Mouse (Mus musculus) cerebellum, adult 11 months (tissue): ENCODE results near the gene Gal.
A peak's percentile ranks its signal among the peaks of the same experiment; 100 is the strongest.

Source experiments
- DNase-seq: peaks from one replicate; pipeline ENCODE4 v3.0.0; 2022

Gene Gal

GRCm38 (mm10) chr19:3405531-3406281 lies 8.6 kb downstream of the Gal start:
- no peak for DNase-seq

GRCm38 (mm10) chr19:3404030-3404429 lies 10.3 kb downstream of the Gal start:
- no peak for DNase-seq

DNA sequence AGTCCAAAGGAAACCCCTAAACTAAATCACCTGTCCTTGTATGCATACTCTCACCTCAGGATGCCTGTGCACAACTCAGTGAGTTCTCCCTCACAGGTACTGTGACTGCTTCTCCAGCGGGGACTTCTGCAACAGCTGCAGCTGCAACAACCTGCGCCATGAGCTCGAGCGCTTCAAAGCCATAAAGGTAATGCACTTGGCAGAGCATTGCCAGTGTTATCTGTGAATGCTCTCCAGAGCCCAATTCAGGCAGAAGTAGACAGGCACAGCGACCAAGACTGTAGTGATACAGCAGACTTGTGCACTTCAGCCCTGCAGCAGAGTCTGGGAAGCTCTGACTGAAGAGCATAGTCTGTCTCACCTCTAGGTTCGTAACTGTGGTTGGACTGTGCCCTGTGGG lies 12.0 kb downstream of the Gal start:
- DNase-seq: no peak

- no peak for DNase-seq
Measured at GRCm38 (mm10) chr19:3401943-3402342, 12.4 kb downstream of the Gal start.

DNA sequence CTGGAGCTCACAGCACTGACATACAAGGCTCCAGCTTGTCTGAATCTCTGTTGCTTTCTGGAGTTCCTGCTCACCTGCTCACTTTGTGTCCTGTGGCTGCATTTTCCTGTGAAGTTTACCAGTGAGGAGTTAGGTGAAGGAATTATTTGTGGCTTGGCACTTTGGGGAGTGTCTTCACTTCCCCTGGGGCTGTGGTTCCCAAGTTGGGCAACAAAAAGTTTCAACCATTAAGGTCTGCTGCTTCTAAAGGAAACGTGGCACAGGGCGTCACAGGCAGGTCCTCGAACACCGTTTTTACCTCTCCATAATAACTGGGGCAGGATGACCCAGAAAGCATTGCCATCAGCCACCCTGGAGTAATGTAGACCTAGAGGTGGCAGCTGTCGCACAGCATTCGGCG lies 12.8 kb downstream of the Gal start:
- DNase-seq: no peak

DNA sequence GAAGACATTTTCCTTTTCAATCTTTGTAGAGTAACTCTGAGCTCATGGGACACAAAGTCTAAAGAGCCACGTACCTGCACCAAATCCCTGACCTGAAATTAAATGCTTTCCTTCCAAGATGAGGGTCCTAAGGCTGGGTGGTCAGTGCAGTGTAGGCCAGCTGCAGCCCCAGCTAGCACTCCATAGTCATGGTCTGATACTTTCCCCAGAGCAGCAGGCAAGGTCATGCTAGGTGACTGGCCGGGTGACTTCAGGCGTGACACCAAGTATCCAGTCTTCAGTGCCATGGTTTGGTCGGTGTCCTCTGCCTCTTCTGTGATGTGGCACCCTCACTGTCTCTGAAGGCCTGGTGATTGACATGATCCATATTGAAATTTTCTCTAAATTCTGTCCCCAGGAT lies 14.3 kb downstream of the Gal start:
- DNase-seq: no peak

DNA sequence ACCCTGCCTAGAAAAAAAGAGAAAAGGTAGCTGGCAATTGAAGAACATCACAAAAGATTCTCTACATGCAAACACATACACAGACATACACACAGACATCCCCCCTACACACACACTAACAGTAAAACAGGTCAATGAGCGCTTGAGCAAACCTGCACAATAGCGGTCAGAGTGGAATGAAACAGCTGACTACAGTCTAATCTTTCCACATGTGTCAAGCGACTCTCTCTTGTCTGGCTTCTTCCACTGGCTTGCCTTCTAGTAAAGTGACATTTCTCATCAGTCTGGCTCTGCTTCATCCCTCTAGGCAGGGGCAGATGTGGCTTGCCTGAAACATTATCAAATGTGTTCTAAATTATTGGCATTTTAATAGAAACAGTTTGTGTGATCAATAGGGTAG lies 20.1 kb downstream of the Gal start:
- no peak for DNase-seq

DNA sequence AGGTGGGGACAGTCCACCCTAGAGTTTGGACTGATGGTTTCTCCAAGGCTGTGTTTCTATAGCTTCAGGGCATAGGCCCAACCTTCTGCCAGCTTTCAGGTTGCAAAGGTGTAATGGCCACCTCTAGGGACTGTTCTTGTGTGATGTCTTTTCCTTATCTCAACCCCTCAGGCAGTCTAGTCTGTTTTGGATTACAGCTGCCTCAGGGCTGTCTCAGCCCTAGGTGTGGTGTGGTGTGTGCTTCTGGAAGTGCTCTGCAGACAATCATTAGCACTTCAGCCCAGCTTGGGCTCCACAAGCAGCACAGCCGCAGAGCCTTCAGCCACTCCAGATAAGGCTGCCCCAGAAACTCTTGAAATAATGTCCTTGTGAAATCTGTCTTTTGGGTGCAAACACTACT lies 22.0 kb downstream of the Gal start:
- DNase-seq: no peak

- DNase-seq: peak; percentile 26
Measured at GRCm38 (mm10) chr19:3389089-3389488, 25.3 kb downstream of the Gal start.

GRCm38 (mm10) chr19:3388629-3389057 lies 25.7 kb downstream of the Gal start, which contains the start of gene Tesmin:
Tesmin (plus strand) TSS chr19:3388857.
- DNase-seq: peak; percentile 35

DNA sequence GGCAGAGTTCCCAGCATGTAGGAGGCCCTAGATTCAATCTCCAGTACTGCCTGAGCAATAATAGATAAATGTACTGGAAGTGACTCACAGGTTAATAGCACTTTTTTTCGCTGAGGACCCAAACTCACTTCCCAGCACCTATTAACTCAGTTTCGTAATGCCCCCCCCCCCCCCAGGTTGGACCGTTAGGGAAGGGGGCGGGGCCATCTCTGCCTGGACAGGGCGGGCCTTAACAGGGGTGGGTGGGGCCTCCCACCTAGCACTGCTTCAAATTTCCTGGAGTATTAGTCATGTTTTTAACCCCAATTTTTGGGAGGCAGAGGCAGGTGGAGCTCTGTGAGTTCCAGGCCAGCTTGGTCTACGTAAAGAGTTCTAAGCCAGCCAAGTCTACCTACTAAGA lies 26.3 kb downstream of the Gal start:
- no peak for DNase-seq

DNA sequence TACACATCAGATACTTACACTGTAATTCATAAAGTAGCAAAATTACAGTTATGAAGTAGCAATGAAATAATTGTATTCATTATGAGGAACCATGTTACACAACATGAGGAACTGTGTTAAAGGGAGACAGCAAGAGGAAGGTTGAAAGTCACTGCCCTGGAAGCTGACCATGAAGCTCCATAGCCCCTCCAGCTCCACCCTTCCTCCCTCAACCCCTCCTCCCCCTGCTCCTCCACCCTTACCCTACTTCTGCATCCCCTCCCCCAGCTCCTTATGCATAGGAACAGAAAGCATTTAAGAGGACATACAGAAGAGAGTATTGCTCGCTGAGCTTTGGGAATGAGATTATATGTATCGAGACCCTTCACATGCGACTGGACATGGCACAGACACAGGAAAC lies 35.7 kb downstream of the Gal start:
- no peak for DNase-seq

DNA sequence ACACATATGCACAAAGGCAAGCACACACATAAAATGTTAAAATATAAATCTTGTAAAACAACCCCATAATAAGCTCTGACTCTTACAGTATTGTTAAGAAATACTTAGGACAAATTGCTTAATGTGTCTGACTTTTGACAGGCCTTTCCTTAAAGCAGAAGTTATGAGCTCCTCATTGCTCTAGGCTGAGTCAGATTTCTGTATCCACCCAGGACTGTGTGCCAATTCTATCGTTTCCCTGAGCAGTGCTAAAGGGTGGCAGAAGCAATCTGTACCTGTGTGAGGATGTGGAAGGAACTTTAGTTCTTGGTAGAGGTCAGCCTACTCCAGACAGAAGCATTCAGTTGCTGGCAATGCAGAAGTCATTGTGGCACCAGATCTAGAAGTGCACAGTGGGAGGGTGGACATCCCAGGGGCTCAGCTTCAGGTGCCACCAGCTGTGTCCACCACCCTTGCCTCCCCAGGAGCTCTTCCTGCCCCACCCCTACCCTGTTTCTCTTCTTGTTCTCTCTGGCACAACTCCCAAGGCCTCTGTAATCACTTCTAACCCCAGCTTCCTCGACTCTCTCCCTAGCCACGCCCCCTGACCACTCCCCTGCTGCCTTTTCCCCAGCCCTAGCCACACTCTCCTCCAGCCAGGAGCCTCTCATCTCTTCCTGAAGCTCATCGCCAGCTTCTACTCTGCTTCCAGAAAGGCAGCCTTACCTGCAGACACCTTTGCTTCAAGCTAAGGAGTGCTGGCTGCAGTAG lies 37.2 kb downstream of the Gal start:
- DNase-seq: no peak

GRCm38 (mm10) chr19:3375945-3376495 lies 38.3 kb downstream of the Gal start:
- DNase-seq: no peak

DNA sequence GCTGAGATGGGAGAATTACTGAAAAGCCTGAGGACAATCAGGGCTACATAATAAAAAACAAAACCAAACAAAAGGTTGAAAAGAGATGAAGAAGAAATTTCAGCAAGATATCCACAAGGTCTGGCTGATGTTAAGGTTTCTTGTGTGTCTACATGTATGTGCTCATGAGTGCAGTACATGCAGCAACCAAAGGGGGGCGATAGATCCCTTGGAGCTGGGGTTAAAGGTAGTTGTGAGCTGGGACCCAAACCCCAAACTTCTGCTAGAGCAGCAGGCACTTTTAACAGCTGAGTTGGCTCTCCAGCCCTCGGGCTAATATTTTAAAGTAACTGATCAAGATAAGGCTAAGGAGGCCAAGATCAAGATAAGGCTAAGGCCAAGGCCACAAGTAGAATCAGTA lies 40.3 kb downstream of the Gal start:
- DNase-seq: no peak

GRCm38 (mm10) chr19:3373380-3373779 lies 41.0 kb downstream of the Gal start:
- DNase-seq: no peak

DNA sequence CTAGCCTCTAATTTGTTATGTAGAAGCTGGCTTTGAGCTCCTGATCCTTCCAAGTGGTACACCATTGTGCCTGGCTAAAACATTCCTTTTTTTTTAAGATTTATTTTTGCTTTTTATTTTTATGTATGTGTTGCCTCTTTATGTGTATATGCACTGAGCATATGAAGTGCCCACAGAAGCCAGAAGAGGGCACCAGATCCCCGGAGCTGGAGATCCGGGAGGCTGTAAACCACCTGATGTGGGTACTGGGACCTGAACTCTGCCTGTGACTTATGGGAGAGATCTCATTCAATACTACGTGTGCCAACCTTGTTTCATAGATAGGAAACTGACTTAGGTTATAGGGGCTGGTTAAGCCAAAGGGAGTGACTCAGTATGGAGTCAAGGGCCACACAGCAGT lies 46.1 kb downstream of the Gal start:
- no peak for DNase-seq

GRCm38 (mm10) chr19:3365089-3365488 lies 49.3 kb downstream of the Gal start:
- DNase-seq: no peak

DNA sequence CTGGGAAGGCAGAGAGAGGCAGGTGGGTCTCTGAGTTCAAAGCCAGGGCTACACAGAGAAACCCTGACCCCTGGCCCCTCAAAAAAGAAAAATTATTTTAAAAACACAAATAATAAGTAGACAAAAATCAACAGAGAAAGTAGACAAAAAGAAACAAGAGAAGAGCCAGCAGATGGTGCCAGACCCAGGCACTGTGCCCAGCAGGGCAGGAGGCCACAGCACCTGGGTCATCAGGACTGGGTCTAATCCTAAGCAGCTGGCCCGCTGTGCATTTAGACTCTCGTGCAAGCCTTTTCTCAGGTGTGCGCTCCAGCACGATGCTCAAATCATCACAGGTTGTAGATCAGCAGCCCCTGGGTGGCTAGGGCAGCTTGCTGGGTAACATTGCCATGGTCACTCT lies 50.8 kb downstream of the Gal start:
- DNase-seq: no peak
